Mouse (Mus musculus): ENCODE data around the gene Acss1.

GRCm38 (mm10) chr2:150578603-150579002 is 89.7 kb downstream of the Acss1 start:
- TF ChIP-seq POLR2A (IDR thresholded peaks at IDR 0.05; ENCODE audit: extremely low read depth, insufficient read depth, low read length) (no peak), CTCF (IDR thresholded peaks at IDR 0.05; ENCODE audit: low read depth, low read length) (no peak)

All from liver, adult 2 months (tissue).